Mouse (Mus musculus) forebrain, embryonic 13.5 days (tissue): ENCODE measurements around the gene Gm28490. TPM values are rescaled to one million over a fixed set of nuclear protein-coding genes. Genes with fewer than 3 reads are reported as not detected.
"Not testable (repeated sequence)": the region's sequence is repeated elsewhere in the genome, so short reads cannot be mapped to it uniquely, and the experiment has no call there.

Source experiments
- ATAC-seq: fragments of 200-750 bp; cut with Nextera tagmentation; 2 replicates; pipeline ENCODE4 v1.8.0; 2017
- H3K27ac ChIP-seq: fragments of 300-500 bp; sonication (generic); 2 replicates; pipeline ENCODE4 v1.5.1; 2015; ENCODE audit warnings: inconsistent platforms, mild to moderate bottlenecking, moderate library complexity
- H3K27me3 ChIP-seq: fragments of 300-500 bp; sonication (generic); 2 replicates; pipeline ENCODE4 v1.6.1; 2015; ENCODE audit warnings: mild to moderate bottlenecking, inconsistent platforms
- H3K36me3 ChIP-seq: fragments of 300-500 bp; sonication (generic); 2 replicates; pipeline ENCODE4 v1.6.1; 2015; ENCODE audit warnings: mild to moderate bottlenecking, inconsistent platforms; ENCODE audit not compliant: poor library complexity, severe bottlenecking
- H3K4me1 ChIP-seq: fragments of 300-500 bp; sonication (generic); 2 replicates; pipeline ENCODE4 v1.6.1; 2015; ENCODE audit warnings: inconsistent platforms
- H3K4me2 ChIP-seq: fragments of 300-500 bp; sonication (generic); 2 replicates; pipeline ENCODE4 v1.6.1; 2015; ENCODE audit warnings: inconsistent platforms, mild to moderate bottlenecking, moderate library complexity
- H3K4me3 ChIP-seq: fragments of 300-500 bp; sonication (generic); 2 replicates; pipeline ENCODE4 v1.5.1; 2015; ENCODE audit warnings: mild to moderate bottlenecking, inconsistent platforms
- H3K9ac ChIP-seq: fragments of 300-500 bp; sonication (generic); 2 replicates; pipeline ENCODE4 v1.6.1; 2015; ENCODE audit warnings: mild to moderate bottlenecking, inconsistent platforms
- H3K9me3 ChIP-seq: fragments of 300-500 bp; sonication (generic); replicated peaks from 2 replicates; pipeline ENCODE4 v1.6.1; 2016; ENCODE audit warnings: inconsistent platforms
- WGBS: fragments of 180-500 bp; shearing (Covaris S2); methylation state at CpG from one replicate; pipeline ENCODE4 v1.1.7; 2015; 5-methylcytosine and 5-hydroxymethylcytosine counted together
- polyA plus RNA-seq: library from polyadenylated mRNA; unstranded; fragments of >200 nt; fragmentation: Nextera tagmentation; extraction: Ambion mirVana; gene quantifications from 2 replicates; pipeline ENCODE4 v1.2.1, GENCODE M21; 2015

The Gm28490 gene
- not detected in 2 replicates for polyA plus RNA-seq

GRCm38 (mm10) chrY:31634656-31635055 is at the start of gene Gm28490:
TSS of gene Gm28490 (minus strand) at chrY:31634756.
- ATAC-seq, H3K27me3 ChIP-seq, H3K9ac ChIP-seq, H3K4me1 ChIP-seq, H3K36me3 ChIP-seq, H3K4me3 ChIP-seq, H3K9me3 ChIP-seq, H3K27ac ChIP-seq, H3K4me2 ChIP-seq: not testable (repeated sequence)
- no CpG with 5 or more reads among the region's 8 CpGs for WGBS
